Mouse (Mus musculus): ENCODE results near the gene Atp2c2.

The Atp2c2 gene

GRCm38 (mm10) chr8:119736348-119736917 is 36.6 kb downstream of the Atp2c2 start:
- in situ Hi-C loops (cut with MboI; ENCODE audit: low pct_unique_long_range_greater_than_20kb in 1 of 2, low sequenced_read_pairs in 2 of 2, unreplicated experiment in 1 of 2) = no loop called here

DNA sequence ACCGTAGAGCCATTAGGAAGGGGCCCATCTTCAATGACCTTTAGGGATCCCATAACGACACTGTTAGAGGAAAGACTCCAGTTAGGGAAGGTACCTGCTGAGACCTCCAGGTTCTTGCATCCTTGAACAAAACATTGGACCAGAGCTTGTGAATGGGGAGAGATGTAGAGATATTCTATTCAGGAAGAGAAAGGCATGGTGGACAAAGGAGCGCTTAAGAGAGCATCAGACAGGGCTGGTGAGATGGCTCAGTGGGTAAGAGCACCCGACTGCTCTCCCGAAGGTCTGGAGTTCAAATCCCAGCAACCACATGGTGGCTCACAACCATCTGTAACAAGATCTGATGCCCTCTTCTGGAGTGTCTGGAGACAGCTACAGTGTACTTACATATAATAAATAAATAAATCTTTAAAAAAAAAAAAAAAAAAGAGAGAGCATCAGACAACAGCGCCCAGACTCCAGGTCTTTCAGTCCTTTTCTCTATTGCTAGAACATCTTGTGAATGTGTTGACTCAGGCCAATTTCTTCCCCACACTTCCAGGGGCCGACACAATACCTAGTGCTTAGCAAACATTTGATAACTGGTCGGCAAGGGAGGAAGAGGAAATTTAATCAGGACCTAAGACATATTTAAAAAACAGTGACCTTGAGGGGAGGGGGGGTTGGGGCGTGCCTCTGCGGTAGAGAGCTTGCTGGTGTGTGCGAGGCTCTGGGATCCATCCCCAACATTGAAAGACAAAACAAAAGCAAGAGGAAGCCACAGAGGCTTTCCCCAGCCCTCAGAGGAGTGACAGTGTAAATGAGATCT is 37.5 kb downstream of the Atp2c2 start:
- in situ Hi-C loops (cut with MboI; ENCODE audit: low pct_unique_long_range_greater_than_20kb in 1 of 2, low sequenced_read_pairs in 2 of 2, unreplicated experiment in 1 of 2) = no loop called here

DNA sequence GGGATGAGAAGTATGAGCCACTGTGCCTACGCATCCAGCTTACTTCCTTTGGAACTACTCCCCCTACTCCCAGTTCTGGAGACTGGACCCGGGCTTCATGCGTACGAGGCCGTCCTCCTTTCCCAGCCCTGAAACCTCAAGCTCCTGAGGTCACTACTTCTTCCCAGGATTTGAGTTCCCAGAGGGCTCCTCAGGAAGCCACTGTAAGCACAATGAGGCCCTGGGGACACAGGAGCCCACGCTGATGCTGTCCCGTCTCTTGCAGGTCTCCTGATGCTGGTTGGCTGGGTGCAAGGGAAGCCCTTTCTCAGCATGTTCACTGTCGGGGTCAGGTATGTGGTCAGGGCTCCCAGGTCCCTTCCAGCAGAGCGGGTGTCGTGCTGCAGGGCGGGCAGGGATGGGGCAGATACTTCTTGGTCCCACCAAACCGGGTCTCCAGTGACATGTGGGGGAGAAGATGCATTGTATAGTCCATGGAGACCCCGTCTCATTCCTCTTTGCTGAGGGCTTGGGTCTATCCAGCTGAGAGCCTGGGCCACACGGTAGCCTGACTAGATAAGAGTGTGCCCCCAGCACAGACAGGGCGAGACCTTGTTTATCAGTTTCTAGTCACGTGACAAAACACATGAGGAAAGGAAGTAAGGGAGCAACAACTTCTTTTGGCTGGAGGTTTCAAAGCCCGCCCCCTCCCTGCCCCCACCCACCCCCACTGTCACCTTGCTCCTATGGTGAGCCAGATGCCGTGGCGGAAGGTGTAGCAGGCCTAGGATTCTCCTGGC is 38.5 kb downstream of the Atp2c2 start:
- in situ Hi-C loops (cut with MboI; ENCODE audit: low pct_unique_long_range_greater_than_20kb in 1 of 2, low sequenced_read_pairs in 2 of 2, unreplicated experiment in 1 of 2) = no loop called here

DNA sequence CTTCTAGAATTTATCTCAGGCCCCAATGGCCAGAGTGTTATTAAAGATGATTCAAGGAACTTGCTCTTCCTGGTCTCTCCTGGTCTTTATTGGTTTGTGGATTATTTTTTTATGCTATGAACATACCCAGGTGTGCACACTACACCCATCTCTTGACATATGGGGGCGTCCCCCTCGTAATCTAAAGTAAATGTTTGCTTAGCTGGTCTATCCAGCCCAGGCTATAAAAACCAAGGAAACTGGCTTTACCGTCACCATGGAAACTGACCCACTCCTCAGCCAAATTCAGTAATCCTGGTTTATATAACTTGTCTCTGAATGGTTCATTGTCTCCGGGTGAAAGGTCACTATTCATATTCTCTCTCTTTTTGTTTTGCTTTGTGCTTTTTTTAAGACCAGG is 40.8 kb downstream of the Atp2c2 start:
- in situ Hi-C loops (cut with MboI; ENCODE audit: low pct_unique_long_range_greater_than_20kb in 1 of 2, low sequenced_read_pairs in 2 of 2, unreplicated experiment in 1 of 2) = no loop called here

DNA sequence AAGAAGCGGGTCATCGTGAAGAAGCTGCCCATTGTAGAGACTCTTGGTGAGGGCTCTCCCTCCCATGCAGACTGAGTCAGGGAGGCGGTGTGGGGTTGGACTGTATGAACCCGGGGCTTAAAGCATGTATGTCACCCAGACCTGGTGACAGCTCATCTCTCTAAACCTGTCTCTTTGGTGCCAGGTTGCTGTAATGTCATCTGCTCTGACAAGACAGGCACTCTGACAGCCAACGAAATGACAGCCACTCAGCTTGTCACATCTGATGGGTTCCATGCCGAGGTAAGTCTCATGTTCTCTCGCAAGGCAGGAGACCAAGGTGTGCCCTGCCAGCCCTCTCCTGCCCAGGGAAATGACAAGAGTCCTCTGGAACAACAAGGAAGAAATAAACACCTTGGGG is 42.6 kb downstream of the Atp2c2 start:
- in situ Hi-C loops (cut with MboI; ENCODE audit: low pct_unique_long_range_greater_than_20kb in 1 of 2, low sequenced_read_pairs in 2 of 2, unreplicated experiment in 1 of 2) = no loop called here

DNA sequence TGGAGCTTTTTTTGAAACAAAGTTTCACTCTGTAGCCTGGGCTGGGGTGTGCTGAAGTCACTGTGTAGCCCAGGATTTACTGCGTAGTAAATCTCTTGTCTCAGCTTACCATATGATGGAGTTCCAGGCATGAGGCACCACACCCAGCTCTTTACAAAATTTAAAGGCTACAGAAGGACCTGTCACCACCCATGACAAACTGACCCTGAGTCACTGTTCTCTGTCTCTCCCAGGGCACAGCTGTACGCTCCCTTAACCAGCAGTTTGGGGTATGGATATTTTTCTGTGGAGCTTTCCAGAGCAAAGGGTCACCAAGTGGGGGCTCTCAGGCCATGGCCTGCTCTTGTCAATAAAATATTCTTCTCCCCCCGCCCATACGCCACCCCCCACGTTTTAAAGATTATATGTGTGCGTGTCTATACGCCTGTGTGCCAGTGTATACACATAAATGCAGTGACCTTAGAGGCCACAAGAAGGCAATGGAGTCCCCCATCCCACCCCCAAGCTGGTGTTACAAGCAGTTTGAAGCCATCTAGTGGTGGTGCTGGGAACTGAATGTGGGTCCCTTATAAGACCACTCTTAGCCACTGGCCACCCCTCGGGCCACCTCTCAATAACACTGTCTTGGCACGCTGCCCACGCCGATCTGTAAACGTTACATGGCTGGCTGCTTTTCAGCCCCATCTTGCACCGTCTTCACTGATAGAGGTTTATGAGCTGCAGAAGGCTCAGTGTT is 43.6 kb downstream of the Atp2c2 start:
- in situ Hi-C loops (cut with MboI; ENCODE audit: low pct_unique_long_range_greater_than_20kb in 1 of 2, low sequenced_read_pairs in 2 of 2, unreplicated experiment in 1 of 2) = no loop called here

GRCm38 (mm10) chr8:119744604-119745003 is 44.8 kb downstream of the Atp2c2 start:
- in situ Hi-C loops (cut with MboI; ENCODE audit: low pct_unique_long_range_greater_than_20kb in 1 of 2, low sequenced_read_pairs in 2 of 2, unreplicated experiment in 1 of 2) = no loop called here

DNA sequence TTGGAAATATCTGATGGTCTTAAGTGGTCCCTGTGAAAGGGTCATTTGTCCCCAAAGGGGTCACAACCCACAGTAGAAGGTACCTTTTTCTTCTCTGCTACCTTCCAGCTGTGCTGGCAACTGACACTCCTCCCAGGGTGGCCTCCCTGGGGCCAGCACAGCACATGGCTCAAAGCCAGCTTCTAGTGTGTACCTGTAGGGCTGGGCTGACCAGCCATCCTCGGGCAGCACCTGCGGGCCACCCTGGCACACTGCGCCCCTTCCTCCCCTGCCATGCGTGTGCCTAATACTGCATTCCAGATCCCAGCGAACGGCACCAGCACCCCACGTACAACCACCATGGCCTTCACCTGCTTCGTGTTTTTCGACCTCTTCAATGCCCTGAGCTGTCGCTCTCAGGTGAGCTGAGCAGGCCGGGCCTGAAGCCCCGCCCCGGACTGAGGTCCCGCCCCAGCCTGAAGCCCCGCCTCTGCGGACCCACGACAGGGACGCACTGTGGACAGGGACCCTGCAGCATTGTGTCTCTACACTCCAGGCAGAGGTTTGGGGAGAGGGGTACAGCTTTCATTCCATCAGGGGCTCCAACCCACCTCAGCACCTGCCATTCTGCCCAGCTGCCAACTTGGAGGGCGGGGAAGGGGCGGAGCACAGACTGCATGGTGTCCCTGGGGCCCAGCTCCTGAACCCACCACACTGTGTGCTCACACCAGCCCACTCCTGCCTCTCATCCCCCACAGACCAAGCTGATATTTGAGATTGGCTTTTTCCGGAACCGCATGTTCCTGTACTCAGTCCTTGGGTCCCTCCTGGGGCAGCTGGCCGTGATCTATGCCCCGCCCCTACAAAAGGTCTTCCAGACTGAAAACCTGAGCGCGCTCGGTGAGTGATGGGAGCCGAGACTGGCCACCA is 55.7 kb downstream of the Atp2c2 start:
- in situ Hi-C loops (cut with MboI; ENCODE audit: low pct_unique_long_range_greater_than_20kb in 1 of 2, low sequenced_read_pairs in 2 of 2, unreplicated experiment in 1 of 2) = no loop called here

DNA sequence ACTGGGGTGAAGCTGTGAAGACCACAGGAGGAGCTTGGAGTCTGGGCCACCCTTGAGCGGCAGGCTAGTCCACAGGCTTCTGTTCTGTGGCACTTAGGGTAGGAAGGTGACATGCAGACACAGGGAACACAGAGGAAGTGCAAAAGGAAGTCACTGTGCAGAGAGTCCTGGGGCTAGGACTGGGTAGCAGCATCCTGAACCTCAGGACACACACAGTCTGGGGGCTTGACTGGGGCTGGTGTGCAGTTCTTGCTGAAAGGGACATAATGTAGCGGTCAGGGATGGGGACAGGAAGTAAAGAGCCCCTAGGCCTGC is 56.3 kb downstream of the Atp2c2 start:
- in situ Hi-C loops (cut with MboI; ENCODE audit: low pct_unique_long_range_greater_than_20kb in 1 of 2, low sequenced_read_pairs in 2 of 2, unreplicated experiment in 1 of 2) = no loop called here

DNA sequence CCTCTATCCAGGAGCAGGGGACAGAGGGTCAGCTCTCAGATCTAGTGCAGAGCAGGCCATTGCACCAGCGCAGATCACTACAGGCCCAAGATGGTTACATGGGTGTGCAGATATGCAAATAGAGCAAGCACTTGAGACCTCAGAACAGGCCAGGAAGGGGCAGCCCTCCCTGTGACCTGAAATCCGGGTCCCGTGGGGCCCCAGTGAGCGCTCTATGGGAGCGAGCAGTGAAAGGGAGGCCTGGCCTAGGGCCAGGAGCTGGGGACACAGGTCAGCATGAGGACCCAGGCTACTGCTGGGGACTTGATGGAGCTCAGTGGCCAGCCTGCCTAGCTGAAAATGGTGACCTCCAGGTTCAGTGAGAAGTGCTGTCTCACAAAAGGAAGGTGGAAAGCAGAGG is 56.7 kb downstream of the Atp2c2 start:
- in situ Hi-C loops (cut with MboI; ENCODE audit: low pct_unique_long_range_greater_than_20kb in 1 of 2, low sequenced_read_pairs in 2 of 2, unreplicated experiment in 1 of 2) = no loop called here

GRCm38 (mm10) chr8:119761692-119762091 is 61.9 kb downstream of the Atp2c2 start:
- in situ Hi-C loops (cut with MboI; ENCODE audit: low pct_unique_long_range_greater_than_20kb in 1 of 2, low sequenced_read_pairs in 2 of 2, unreplicated experiment in 1 of 2) = no loop called here

- in situ Hi-C loops (cut with MboI; ENCODE audit: low pct_unique_long_range_greater_than_20kb in 1 of 2, low sequenced_read_pairs in 2 of 2, unreplicated experiment in 1 of 2) = no loop called here
Observed at GRCm38 (mm10) chr8:119762226-119763220, 62.7 kb downstream of the Atp2c2 start.

- in situ Hi-C loops (cut with MboI; ENCODE audit: low pct_unique_long_range_greater_than_20kb in 1 of 2, low sequenced_read_pairs in 2 of 2, unreplicated experiment in 1 of 2) = no loop called here
Observed at GRCm38 (mm10) chr8:119765311-119765710, 65.5 kb downstream of the Atp2c2 start.

DNA sequence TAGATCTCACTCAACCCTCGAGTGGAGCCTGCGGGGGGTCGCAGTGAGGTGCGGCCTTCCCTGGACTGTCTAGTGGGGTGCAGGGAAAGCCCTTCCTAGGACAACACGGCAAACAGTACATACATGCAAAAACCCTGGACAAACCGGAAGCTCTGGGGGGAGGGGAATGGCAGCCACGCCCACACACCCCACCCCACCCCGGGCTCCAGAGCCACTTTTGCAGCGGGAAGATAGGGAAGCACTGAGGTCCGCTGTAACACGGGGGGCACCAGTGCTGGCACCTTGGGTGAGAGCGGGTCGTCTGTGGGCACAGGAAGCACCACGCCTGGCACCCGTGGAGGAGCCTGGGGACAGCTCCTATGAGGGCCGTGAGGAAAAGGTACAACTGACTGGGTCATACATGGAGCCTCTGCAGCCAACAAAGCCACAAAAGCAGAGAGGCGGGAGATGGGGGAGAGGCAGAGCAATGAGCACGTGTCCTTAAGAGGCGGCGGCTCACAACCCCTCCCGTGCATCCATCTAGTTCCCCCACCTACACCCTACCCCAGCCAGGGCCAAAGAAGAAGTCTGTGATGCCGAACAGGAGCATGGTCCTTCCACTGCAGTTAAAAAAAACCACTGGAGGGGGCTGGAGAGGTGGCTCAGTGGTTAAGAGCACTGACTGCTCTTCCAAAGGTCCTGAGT is 66.1 kb downstream of the Atp2c2 start:
- in situ Hi-C loops (cut with MboI; ENCODE audit: low pct_unique_long_range_greater_than_20kb in 1 of 2, low sequenced_read_pairs in 2 of 2, unreplicated experiment in 1 of 2) = no loop called here

GRCm38 (mm10) chr8:119776668-119777245 is 76.9 kb downstream of the Atp2c2 start:
- in situ Hi-C loops (cut with MboI; ENCODE audit: low pct_unique_long_range_greater_than_20kb in 1 of 2, low sequenced_read_pairs in 2 of 2, unreplicated experiment in 1 of 2) = loop anchor here in 1 of 2 experiments (5.0 kb wide), 1 partner anchor 89 kb away; no protein-coding TSS in a partner anchor

DNA sequence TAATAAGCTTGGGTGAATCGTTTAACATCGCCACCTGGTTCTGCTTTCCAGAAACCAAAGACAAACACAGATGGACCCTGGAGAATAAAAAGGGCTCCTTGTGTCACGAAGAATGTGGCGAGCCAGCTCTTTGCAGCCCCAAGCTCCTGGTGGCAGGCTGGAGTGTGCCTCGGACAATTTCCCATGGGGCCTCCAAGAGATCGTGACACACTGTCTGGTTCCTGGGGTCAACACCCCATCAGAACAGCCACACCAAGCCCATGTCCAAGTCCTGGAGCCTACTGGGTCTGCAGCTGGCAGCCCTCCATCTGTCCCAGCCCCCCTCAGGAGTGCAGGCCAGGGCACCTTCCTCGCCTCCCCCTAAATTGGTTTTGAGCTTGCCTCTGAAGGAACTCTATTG is 78.0 kb downstream of the Atp2c2 start:
- in situ Hi-C loops (cut with MboI; ENCODE audit: low pct_unique_long_range_greater_than_20kb in 1 of 2, low sequenced_read_pairs in 2 of 2, unreplicated experiment in 1 of 2) = loop anchor here in 1 of 2 experiments (5.0 kb wide), 1 partner anchor 90 kb away; no protein-coding TSS in a partner anchor
